Mouse (Mus musculus): ENCODE measurements around the gene Arvcf.

DNA sequence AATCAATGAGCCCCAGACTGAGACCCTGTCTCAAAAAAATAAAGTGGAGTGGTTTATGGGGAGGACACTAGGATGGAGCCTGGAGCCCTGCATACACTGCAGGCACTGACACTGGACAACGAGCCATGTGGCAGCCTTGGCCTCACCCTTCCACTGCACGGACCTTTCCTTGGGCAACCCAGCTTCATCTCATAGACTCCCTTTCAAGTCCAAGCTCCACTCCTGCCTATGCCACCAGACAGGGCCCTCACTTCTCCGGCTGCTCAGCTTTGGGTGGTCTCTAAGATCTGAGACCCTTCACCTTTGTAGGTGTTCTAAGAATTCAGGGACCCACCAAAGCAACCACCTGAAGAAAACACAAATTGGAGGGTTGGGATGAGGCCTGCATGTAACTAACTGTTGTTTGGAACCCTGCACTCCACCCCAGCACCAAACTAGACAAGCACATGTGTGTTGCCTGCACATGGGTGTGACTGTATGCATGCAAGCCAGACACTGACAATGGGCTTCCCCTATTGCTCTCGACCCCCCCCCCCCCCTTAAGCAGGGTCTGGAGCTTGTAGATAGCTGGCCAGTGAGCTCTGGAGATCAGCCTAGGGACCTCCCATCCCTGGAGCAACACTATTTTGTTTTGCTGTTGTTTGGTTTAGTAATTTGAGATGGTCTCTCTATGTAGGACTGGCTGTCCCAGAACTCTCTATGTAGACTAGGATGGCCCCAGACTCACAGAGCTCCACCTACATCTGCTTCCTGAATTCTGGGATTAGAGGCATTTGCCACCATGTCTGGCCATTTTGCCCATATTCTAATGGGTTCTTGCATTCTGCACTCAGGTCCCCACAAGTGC, 71.0 kb downstream of the Arvcf start:
- TF ChIP-seq CTCF (IDR thresholded peaks at IDR 0.05; ENCODE audit: low read depth, low read length) (no peak), POLR2A (IDR thresholded peaks at IDR 0.05; ENCODE audit: borderline replicate concordance, low read depth, low read length) (no peak)
